Mouse (Mus musculus): Measurements from ENCODE around the gene Sema6d.

DNA sequence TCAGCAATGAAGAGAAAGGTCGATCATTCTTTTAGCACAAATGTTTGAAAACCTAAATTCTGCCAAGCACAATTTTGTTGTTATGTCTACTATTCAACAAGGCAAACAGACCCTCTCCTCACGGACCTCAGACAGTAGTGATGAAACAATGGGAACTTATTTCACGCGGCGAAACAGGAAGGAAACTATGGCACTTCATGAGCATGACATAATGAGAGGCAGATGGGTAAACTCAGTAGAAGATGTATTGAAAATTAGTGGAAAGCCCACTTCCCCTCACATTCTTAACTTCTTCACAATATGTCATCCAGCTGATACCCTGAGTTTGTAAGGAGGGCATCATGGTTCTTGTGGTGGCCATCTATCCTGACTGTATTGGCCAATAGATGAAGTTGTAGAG is 116.0 kb downstream of the Sema6d start:
- TF ChIP-seq CTCF (IDR thresholded peaks at IDR 0.05; ENCODE audit: low read depth) = no peak
- no peak for TF ChIP-seq EP300 (IDR thresholded peaks at IDR 0.05; ENCODE audit: low read depth)

All from liver, postnatal 0 days (tissue).